Mouse (Mus musculus): Measurements from ENCODE around the gene Mlc1.

- TF ChIP-seq CTCF (IDR thresholded peaks at IDR 0.05; ENCODE audit: borderline replicate concordance, extremely low read depth, insufficient read depth, insufficient read length) (peak; percentile 82), POLR2A (IDR thresholded peaks at IDR 0.05; ENCODE audit: borderline replicate concordance, extremely low read depth, insufficient read depth, insufficient read length, poor library complexity, severe bottlenecking) (no peak)
These were observed 57.4 kb downstream of the Mlc1 start for GRCm38 (mm10) chr15:88921131-88921991.

All from brain, embryonic 14.5 days (tissue).